Mouse (Mus musculus): Measurements from ENCODE around the gene Jph2. TPM values are rescaled to one million over a fixed set of nuclear protein-coding genes. Genes with fewer than 3 reads are reported as not detected.

Jph2 gene
- total and polyA plus RNA-seq, 2 experiments from 2014 or later: 61.7 to 215 TPM

DNA sequence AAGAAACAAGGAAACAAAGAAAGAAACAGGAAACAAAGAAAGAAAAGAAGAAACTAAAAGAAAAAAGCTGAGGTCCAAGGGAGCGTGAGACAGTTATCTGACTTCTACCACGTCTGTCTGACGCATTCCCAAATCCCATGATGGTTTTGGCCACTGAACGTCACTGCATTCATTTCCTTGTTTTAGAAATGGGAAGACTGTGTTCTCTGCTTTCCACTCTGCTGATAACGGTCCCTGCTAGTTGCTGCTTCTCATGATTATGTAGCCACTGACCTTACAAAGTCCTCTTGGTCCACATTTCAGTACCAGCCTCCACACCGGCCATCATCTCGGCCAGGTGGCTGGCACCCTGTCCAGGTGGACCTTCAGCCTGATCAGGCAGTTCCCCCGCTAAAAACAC, 1.4 kb upstream of the Jph2 start:
- peaks cover 13% of the 10 kb centered on the region for H3K4me1 ChIP-seq (ENCODE audit: control insufficient read depth, insufficient read depth)
- 17% methylated on average over 8 of the region's 8 CpGs for WGBS
- ATAC-seq (ENCODE audit: insufficient read depth, low read depth): peak; percentile 4; the same call in 1 of the 2 replicates
- peak; percentile 89 for DNase-seq (ENCODE audit: low spot score)
- H3K27ac ChIP-seq (ENCODE audit: low read depth): peak overlapping the region; percentile 97
- H3K27me3 ChIP-seq (ENCODE audit: control insufficient read depth, insufficient read depth, low read length): no peaks in the 10 kb centered on the region
- H3K4me3 ChIP-seq (ENCODE audit: low read depth, low read length): no peak overlapping the region
- peak overlapping the region; percentile 2; the same call in 1 of the 2 replicates for H3K4me2 ChIP-seq (ENCODE audit: low read depth, low read length)
- H3K36me3 ChIP-seq (replicated peaks; ENCODE audit: control insufficient read depth, insufficient read depth, low read length): no peaks in the 10 kb centered on the region
- peak; percentile 91 for TF ChIP-seq EP300 (IDR thresholded peaks at IDR 0.05; ENCODE audit: low read depth)
- no peak for TF ChIP-seq CTCF (IDR thresholded peaks at IDR 0.05; ENCODE audit: low read depth)
- no peaks in the 10 kb centered on the region for H3K9me3 ChIP-seq (replicated peaks; ENCODE audit: control insufficient read depth, low read length)
- H3K9ac ChIP-seq (replicated peaks; ENCODE audit: low read depth, low read length): no peak overlapping the region; the same call in none of the 2 replicates

DNA sequence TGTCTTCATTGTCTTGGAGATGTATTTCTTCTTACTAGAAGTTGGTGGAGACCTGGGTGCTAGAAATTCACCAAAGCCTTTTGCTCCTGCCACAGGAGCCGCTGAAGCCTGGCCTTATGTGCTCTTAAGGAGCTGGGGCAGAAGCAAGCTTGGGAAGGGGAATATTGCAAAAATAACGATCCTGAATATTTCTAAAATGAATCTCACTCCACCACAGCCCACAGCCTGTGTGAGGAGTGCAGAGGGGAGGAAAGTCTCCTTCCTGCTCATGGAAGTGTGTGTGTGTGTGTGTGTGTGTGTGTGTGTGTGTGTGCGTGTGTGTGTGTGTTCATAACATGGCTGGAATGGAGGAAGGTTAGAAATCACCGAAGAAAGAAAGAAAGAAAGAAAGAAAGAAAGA, 977 bp upstream of the Jph2 start:
- TF ChIP-seq CTCF (IDR thresholded peaks at IDR 0.05; ENCODE audit: low read depth) (no peak), EP300 (IDR thresholded peaks at IDR 0.05; ENCODE audit: low read depth) (no peak)
- Histone ChIP-seq H3K27me3 (ENCODE audit: control insufficient read depth, insufficient read depth, low read length) (no peaks in the 10 kb centered on the region), H3K27ac (ENCODE audit: low read depth) (peak overlapping the region; percentile 97), H3K36me3 (replicated peaks; ENCODE audit: control insufficient read depth, insufficient read depth, low read length) (no peaks in the 10 kb centered on the region), H3K4me2 (ENCODE audit: low read depth, low read length) (peak overlapping the region; percentile 75), H3K4me3 (ENCODE audit: low read depth, low read length) (peak overlapping the region; percentile 85), H3K9ac (replicated peaks; ENCODE audit: low read depth, low read length) (peak overlapping the region; percentile 95), H3K9me3 (replicated peaks; ENCODE audit: control insufficient read depth, low read length) (no peaks in the 10 kb centered on the region), H3K4me1 (ENCODE audit: control insufficient read depth, insufficient read depth) (peaks cover 15% of the 10 kb centered on the region)
- 38% methylated on average over 4 of the region's 4 CpGs for WGBS
- ATAC-seq (ENCODE audit: insufficient read depth, low read depth) (no peak), DNase-seq (ENCODE audit: low spot score) (no peak)

DNA sequence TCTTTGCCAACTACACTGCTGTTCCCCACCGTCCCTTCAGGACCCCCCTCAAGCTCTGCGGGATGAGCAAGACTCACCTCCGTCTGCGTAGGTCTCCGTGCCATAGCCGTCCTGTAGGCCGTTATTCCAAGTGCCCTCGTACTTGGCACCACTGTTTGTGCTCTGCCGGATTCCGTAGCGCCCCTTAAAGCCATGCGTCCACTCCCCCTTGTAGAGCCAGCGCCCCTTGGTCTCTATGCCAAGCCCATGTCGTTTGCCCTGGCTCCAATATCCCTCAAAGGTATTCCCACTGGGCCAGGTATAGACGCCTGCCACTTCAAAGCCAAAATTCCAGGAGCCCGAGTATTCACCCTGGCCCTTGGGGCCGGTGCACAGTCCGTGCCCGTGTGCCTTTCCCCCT, 722 bp downstream of the Jph2 start:
- no peak for ATAC-seq (ENCODE audit: insufficient read depth, low read depth)
- Histone ChIP-seq H3K27ac (ENCODE audit: low read depth) (peak overlapping the region; percentile 97), H3K9me3 (replicated peaks; ENCODE audit: control insufficient read depth, low read length) (no peaks in the 10 kb centered on the region), H3K4me3 (ENCODE audit: low read depth, low read length) (peak overlapping the region; percentile 85), H3K27me3 (ENCODE audit: control insufficient read depth, insufficient read depth, low read length) (no peaks in the 10 kb centered on the region), H3K4me1 (ENCODE audit: control insufficient read depth, insufficient read depth) (peaks cover 15% of the 10 kb centered on the region), H3K4me2 (ENCODE audit: low read depth, low read length) (peak overlapping the region; percentile 75), H3K9ac (replicated peaks; ENCODE audit: low read depth, low read length) (peak overlapping the region; percentile 95), H3K36me3 (replicated peaks; ENCODE audit: control insufficient read depth, insufficient read depth, low read length) (no peaks in the 10 kb centered on the region)
- no peak for DNase-seq (ENCODE audit: low spot score)
- TF ChIP-seq CTCF (IDR thresholded peaks at IDR 0.05; ENCODE audit: low read depth): no peak
- TF ChIP-seq EP300 (IDR thresholded peaks at IDR 0.05; ENCODE audit: low read depth): no peak
- WGBS: 27% methylated on average over 19 of the region's 19 CpGs

- TF ChIP-seq EP300 (IDR thresholded peaks at IDR 0.05; ENCODE audit: low read depth): no peak
- TF ChIP-seq CTCF (IDR thresholded peaks at IDR 0.05; ENCODE audit: low read depth): no peak
- H3K4me3 ChIP-seq (ENCODE audit: low read depth, low read length): peak overlapping the region; percentile 85
- WGBS: 36% methylated on average over 6 of the region's 6 CpGs
- H3K27ac ChIP-seq (ENCODE audit: low read depth): peak overlapping the region; percentile 94
- DNase-seq (ENCODE audit: low spot score) (peak; percentile 60), ATAC-seq (ENCODE audit: insufficient read depth, low read depth) (peak; percentile 1; the same call in 1 of the 2 replicates)
- peaks cover 15% of the 10 kb centered on the region for H3K4me1 ChIP-seq (ENCODE audit: control insufficient read depth, insufficient read depth)
- H3K9me3 ChIP-seq (replicated peaks; ENCODE audit: control insufficient read depth, low read length): no peaks in the 10 kb centered on the region
- H3K27me3 ChIP-seq (ENCODE audit: control insufficient read depth, insufficient read depth, low read length): no peaks in the 10 kb centered on the region
- H3K4me2 ChIP-seq (ENCODE audit: low read depth, low read length): peak overlapping the region; percentile 75
- no peaks in the 10 kb centered on the region for H3K36me3 ChIP-seq (replicated peaks; ENCODE audit: control insufficient read depth, insufficient read depth, low read length)
- peak overlapping the region; percentile 95 for H3K9ac ChIP-seq (replicated peaks; ENCODE audit: low read depth, low read length)
Observed at GRCm38 (mm10) chr2:163394977-163395376, 2.8 kb downstream of the Jph2 start.

- Histone ChIP-seq H3K4me1 (ENCODE audit: control insufficient read depth, insufficient read depth) (peaks cover 10% of the 10 kb centered on the region), H3K9ac (replicated peaks; ENCODE audit: low read depth, low read length) (peak overlapping the region; percentile 95), H3K36me3 (replicated peaks; ENCODE audit: control insufficient read depth, insufficient read depth, low read length) (peaks cover 5% of the 10 kb centered on the region; the same call in 1 of the 2 replicates), H3K4me3 (ENCODE audit: low read depth, low read length) (peak overlapping the region; percentile 85), H3K27ac (ENCODE audit: low read depth) (peak overlapping the region; percentile 94), H3K4me2 (ENCODE audit: low read depth, low read length) (peak overlapping the region; percentile 75), H3K9me3 (replicated peaks; ENCODE audit: control insufficient read depth, low read length) (no peaks in the 10 kb centered on the region), H3K27me3 (ENCODE audit: control insufficient read depth, insufficient read depth, low read length) (no peaks in the 10 kb centered on the region)
- WGBS: 31% methylated on average over 6 of the region's 6 CpGs
- peak; percentile 70 for DNase-seq (ENCODE audit: low spot score)
- no peak for TF ChIP-seq CTCF (IDR thresholded peaks at IDR 0.05; ENCODE audit: low read depth)
- TF ChIP-seq EP300 (IDR thresholded peaks at IDR 0.05; ENCODE audit: low read depth): no peak; the same call in 1 of the 2 replicates
- peak; percentile 2; the same call in 1 of the 2 replicates for ATAC-seq (ENCODE audit: insufficient read depth, low read depth)
Observed at GRCm38 (mm10) chr2:163393976-163394375, 3.8 kb downstream of the Jph2 start.

DNA sequence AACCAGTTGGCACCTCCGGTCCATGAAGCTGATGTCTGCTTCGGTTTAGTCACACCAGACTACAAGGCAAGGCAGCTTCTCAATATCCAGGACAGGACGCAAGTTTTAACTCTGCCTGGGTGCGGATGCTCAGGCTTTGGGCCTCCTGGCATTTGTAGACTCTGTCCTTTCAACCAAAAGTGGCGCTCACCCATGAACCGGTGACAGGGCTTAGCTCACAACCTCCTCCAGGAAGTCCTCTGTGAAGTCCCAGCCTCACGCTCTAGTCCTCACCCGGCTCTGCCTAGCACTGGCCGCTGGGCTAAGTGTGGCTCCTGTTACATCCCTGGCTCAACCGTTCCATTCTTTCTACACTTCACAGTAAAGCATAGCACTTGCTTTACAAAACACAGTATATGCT, 4.6 kb downstream of the Jph2 start:
- H3K36me3 ChIP-seq (replicated peaks; ENCODE audit: control insufficient read depth, insufficient read depth, low read length): peaks cover 7% of the 10 kb centered on the region; the same call in 1 of the 2 replicates
- no peaks in the 10 kb centered on the region for H3K9me3 ChIP-seq (replicated peaks; ENCODE audit: control insufficient read depth, low read length)
- peak overlapping the region; percentile 95 for H3K9ac ChIP-seq (replicated peaks; ENCODE audit: low read depth, low read length)
- peaks cover 4% of the 10 kb centered on the region; the same call in 1 of the 2 replicates for H3K4me1 ChIP-seq (ENCODE audit: control insufficient read depth, insufficient read depth)
- DNase-seq (ENCODE audit: low spot score) (no peak), ATAC-seq (ENCODE audit: insufficient read depth, low read depth) (no peak)
- peak overlapping the region; percentile 75 for H3K4me2 ChIP-seq (ENCODE audit: low read depth, low read length)
- H3K27ac ChIP-seq (ENCODE audit: low read depth): peak overlapping the region; percentile 94
- WGBS: 39% methylated on average over 10 of the region's 10 CpGs
- H3K27me3 ChIP-seq (ENCODE audit: control insufficient read depth, insufficient read depth, low read length): no peaks in the 10 kb centered on the region
- TF ChIP-seq EP300 (IDR thresholded peaks at IDR 0.05; ENCODE audit: low read depth): no peak
- no peak for TF ChIP-seq CTCF (IDR thresholded peaks at IDR 0.05; ENCODE audit: low read depth)
- peak overlapping the region; percentile 85 for H3K4me3 ChIP-seq (ENCODE audit: low read depth, low read length)

All from heart, postnatal 0 days (tissue).